Mouse (Mus musculus) hindbrain, embryonic 12.5 days (tissue): ENCODE measurements at regions not wholly inside any gene's neighbourhood (a gene's known extent, or its start where the extent isn't known, plus 50 kb on each side); places are given as distances from the start of the nearest gene placed in this dataset.
A peak's percentile ranks its signal among the peaks of the same experiment; 100 is the strongest.

Experiments used
- ATAC-seq: fragments of 200-750 bp; cut with Nextera tagmentation; 2 replicates; pipeline ENCODE4 v1.8.0; 2017; ENCODE audit warnings: moderate TSS enrichment; ENCODE audit not compliant: low FRiP score
- H3K27ac ChIP-seq: fragments of 300-500 bp; sonication (generic); 2 replicates; pipeline ENCODE4 v1.5.1; 2016; ENCODE audit warnings: mild to moderate bottlenecking
- H3K27me3 ChIP-seq: fragments of 300-500 bp; sonication (generic); 2 replicates; pipeline ENCODE4 v1.6.1; 2016; ENCODE audit warnings: mild to moderate bottlenecking
- H3K36me3 ChIP-seq: fragments of 300-500 bp; sonication (generic); 2 replicates; pipeline ENCODE4 v1.6.1; 2016; ENCODE audit warnings: mild to moderate bottlenecking
- H3K4me1 ChIP-seq: fragments of 300-500 bp; sonication (generic); 2 replicates; pipeline ENCODE4 v1.6.1; 2016
- H3K4me2 ChIP-seq: fragments of 300-500 bp; sonication (generic); replicated peaks from 2 replicates; pipeline ENCODE4 v1.6.1; 2016; ENCODE audit warnings: mild to moderate bottlenecking
- H3K4me3 ChIP-seq: fragments of 300-500 bp; sonication (generic); 2 replicates; pipeline ENCODE4 v1.5.1; 2016; ENCODE audit warnings: mild to moderate bottlenecking
- H3K9ac ChIP-seq: fragments of 300-500 bp; sonication (generic); 2 replicates; pipeline ENCODE4 v1.6.1; 2016; ENCODE audit warnings: mild to moderate bottlenecking, moderate library complexity
- H3K9me3 ChIP-seq: fragments of 300-500 bp; sonication (generic); replicated peaks from 2 replicates; pipeline ENCODE4 v1.6.1; 2016; ENCODE audit warnings: mild to moderate bottlenecking
- WGBS: fragments of 180-500 bp; shearing (Covaris S2); methylation state at CpG from one replicate; pipeline ENCODE4 v1.1.7; 2016; 5-methylcytosine and 5-hydroxymethylcytosine counted together

GRCm38 (mm10) chr4:142353526-142353925 is 114.3 kb upstream of the Kazn start:
- no peaks in the 10 kb centered on the region; the same call in 1 of the 2 replicates for H3K4me1 ChIP-seq
- H3K27ac ChIP-seq, result no peak overlapping the region
- H3K36me3 ChIP-seq, result no peaks in the 10 kb centered on the region
- no peak for ATAC-seq
- no peak overlapping the region for H3K4me3 ChIP-seq
- H3K27me3 ChIP-seq, result no peaks in the 10 kb centered on the region
- H3K4me2 ChIP-seq, result no peak overlapping the region
- WGBS, result 87% methylated on average over 7 of the region's 7 CpGs
- H3K9ac ChIP-seq, result no peak overlapping the region
- no peaks in the 10 kb centered on the region for H3K9me3 ChIP-seq

- Histone ChIP-seq H3K4me3 (no peak overlapping the region), H3K9ac (no peak overlapping the region), H3K27ac (no peak overlapping the region), H3K9me3 (no peaks in the 10 kb centered on the region), H3K36me3 (no peaks in the 10 kb centered on the region), H3K4me1 (no peaks in the 10 kb centered on the region), H3K4me2 (no peak overlapping the region), H3K27me3 (no peaks in the 10 kb centered on the region)
- ATAC-seq, result no peak
- WGBS, result 91% methylated on average over 3 of the region's 3 CpGs
Measured at GRCm38 (mm10) chr4:142351831-142352230, 112.6 kb upstream of the Kazn start.

DNA sequence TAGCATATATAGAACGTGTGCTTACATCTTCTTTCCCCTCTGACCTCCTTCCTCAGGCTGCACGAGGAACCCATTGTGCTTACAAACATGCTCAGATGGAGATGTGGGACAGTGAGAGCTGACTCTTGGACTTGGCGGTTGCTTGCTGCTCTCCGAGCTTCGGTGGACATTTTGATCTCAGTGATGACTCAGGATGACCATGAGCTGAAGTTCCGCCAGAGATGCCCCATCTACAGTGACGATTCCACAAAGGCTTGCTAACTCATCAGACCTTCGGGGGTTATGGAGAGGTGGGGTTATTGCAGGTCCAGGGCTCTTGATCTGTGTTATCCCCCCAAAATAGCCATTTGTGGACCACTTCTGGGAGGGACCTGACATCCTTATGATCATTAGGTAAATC is 111.8 kb upstream of the Kazn start:
- H3K9ac ChIP-seq, result no peak overlapping the region
- H3K4me1 ChIP-seq, result no peaks in the 10 kb centered on the region
- no peaks in the 10 kb centered on the region for H3K36me3 ChIP-seq
- WGBS, result 94% methylated on average over 8 of the region's 8 CpGs
- no peak overlapping the region for H3K27ac ChIP-seq
- H3K9me3 ChIP-seq, result no peaks in the 10 kb centered on the region
- ATAC-seq, result no peak
- no peaks in the 10 kb centered on the region for H3K27me3 ChIP-seq
- H3K4me2 ChIP-seq, result no peak overlapping the region
- no peak overlapping the region for H3K4me3 ChIP-seq

DNA sequence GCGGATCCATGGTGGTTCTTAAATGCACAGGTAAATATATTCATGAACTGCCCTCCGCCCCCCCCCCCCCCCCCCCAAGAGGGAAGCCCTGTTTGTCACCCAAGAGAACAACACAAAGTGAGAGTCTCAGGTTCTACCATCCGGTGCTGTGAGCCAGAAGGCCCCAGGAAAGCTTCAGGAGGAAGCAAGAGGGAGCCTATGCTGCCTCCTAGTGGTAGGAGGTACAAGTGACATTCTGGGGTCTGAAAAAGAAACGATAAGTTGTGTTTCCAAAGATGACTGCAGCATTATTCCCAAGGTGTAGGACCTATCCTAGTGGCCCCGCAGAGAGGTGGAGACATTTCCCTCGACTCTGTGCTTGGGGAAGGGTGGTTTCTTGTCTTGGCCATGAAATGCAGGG is 109.7 kb upstream of the Kazn start:
- WGBS, result 56% methylated on average over 6 of the region's 6 CpGs
- Histone ChIP-seq H3K36me3 (no peaks in the 10 kb centered on the region), H3K4me3 (no peak overlapping the region), H3K9me3 (no peaks in the 10 kb centered on the region), H3K27ac (no peak overlapping the region), H3K9ac (no peak overlapping the region), H3K4me1 (peaks cover 9% of the 10 kb centered on the region; the same call in 1 of the 2 replicates), H3K4me2 (no peak overlapping the region), H3K27me3 (no peaks in the 10 kb centered on the region)
- ATAC-seq, result no peak

GRCm38 (mm10) chr4:142342482-142343206 is 103.4 kb upstream of the Kazn start:
- H3K4me3 ChIP-seq, result no peak overlapping the region
- H3K4me1 ChIP-seq, result peaks cover 40% of the 10 kb centered on the region
- 0 out of 2 replicates have a peak, but pooled peaks have one; percentile 41 for ATAC-seq
- H3K36me3 ChIP-seq, result no peaks in the 10 kb centered on the region
- H3K9ac ChIP-seq, result no peak overlapping the region
- no peaks in the 10 kb centered on the region for H3K27me3 ChIP-seq
- no peaks in the 10 kb centered on the region for H3K9me3 ChIP-seq
- no peak overlapping the region for H3K4me2 ChIP-seq
- H3K27ac ChIP-seq, result no peak overlapping the region; the same call in 1 of the 2 replicates
- WGBS, result 61% methylated on average over 19 of the region's 19 CpGs

- Histone ChIP-seq H3K4me2 (no peak overlapping the region), H3K27ac (no peak overlapping the region; the same call in 1 of the 2 replicates), H3K27me3 (no peaks in the 10 kb centered on the region), H3K36me3 (no peaks in the 10 kb centered on the region), H3K9ac (no peak overlapping the region), H3K9me3 (no peaks in the 10 kb centered on the region), H3K4me1 (peaks cover 40% of the 10 kb centered on the region), H3K4me3 (no peak overlapping the region)
- 0 out of 2 replicates have a peak, but pooled peaks have one; percentile 20 for ATAC-seq
- 52% methylated on average over 4 of the region's 4 CpGs for WGBS
Measured at GRCm38 (mm10) chr4:142341305-142341704, 102.1 kb upstream of the Kazn start.

DNA sequence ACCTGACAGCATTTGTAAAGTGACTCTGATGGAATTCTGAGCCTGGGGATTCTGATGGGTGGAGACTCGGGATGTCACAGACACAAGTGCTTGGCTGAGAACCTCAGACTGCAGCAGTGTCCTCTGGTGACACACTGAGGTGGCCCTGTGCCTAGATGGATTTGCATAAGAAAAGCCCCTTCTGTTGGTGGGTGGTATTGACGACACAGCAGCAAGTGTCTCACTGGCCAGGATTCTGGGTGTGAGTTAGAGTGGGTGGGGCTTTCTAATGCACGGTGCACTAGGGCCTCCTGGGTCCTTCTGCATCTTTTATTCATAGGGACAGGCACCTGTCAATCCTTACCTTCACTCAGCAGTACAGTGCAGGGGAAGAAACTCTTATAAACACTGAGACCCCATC is 100.9 kb upstream of the Kazn start:
- no peaks in the 10 kb centered on the region for H3K27me3 ChIP-seq
- 10% methylated on average over 3 of the region's 3 CpGs for WGBS
- H3K36me3 ChIP-seq, result no peaks in the 10 kb centered on the region
- H3K27ac ChIP-seq, result no peak overlapping the region
- no peak overlapping the region for H3K4me3 ChIP-seq
- peaks cover 38% of the 10 kb centered on the region for H3K4me1 ChIP-seq
- no peak overlapping the region for H3K9ac ChIP-seq
- no peaks in the 10 kb centered on the region for H3K9me3 ChIP-seq
- H3K4me2 ChIP-seq, result no peak overlapping the region
- ATAC-seq, result peak; percentile 51

DNA sequence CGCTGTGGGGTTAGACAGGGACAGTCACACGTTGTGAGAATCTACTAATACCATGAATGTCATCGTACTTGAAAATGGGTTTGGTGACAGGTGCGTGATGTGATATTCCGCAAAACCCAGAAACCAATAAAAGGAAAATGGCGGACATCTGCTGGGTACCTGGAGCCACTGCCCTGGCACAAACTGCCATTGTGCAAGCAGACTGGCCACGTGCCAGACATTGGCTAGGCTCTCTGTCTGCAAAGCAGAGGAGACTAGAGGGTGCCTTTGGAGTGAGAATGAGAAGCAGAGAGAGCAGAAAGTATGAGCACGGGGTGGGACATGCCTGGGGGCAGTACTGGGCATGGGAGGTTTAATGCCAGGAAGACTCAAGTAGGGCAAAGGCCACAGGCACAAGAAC is 98.5 kb upstream of the Kazn start:
- Histone ChIP-seq H3K9ac (no peak overlapping the region), H3K4me3 (no peak overlapping the region), H3K27ac (no peak overlapping the region), H3K9me3 (no peaks in the 10 kb centered on the region), H3K4me1 (peaks cover 28% of the 10 kb centered on the region), H3K4me2 (no peak overlapping the region), H3K36me3 (no peaks in the 10 kb centered on the region), H3K27me3 (no peaks in the 10 kb centered on the region)
- 90% methylated on average over 8 of the region's 8 CpGs for WGBS
- no peak for ATAC-seq

DNA sequence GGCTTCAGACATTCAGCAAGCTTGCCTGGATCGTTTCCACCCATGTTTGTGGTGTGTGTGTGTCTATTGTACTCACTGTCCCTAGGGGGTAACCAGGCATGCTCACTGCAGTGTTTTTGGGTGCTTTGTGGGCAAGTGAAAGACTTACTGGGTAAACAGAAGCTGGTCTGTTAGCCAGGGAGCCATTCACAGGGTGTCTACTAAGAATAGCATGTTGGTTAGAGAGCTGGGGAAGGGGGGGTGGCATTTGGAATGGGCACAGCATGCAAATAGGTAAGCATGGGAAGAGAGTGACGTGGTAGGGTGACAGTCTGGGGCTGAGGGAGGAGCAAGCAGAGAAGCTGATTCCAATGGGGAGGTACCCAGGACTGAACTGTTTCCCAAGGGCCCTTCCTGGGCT is 97.7 kb upstream of the Kazn start:
- no peak overlapping the region for H3K4me2 ChIP-seq
- no peaks in the 10 kb centered on the region for H3K36me3 ChIP-seq
- WGBS, result 52% methylated on average over 2 of the region's 2 CpGs
- H3K27me3 ChIP-seq, result no peaks in the 10 kb centered on the region
- H3K9me3 ChIP-seq, result no peaks in the 10 kb centered on the region
- no peak overlapping the region for H3K4me3 ChIP-seq
- peaks cover 20% of the 10 kb centered on the region for H3K4me1 ChIP-seq
- ATAC-seq, result no peak
- no peak overlapping the region for H3K27ac ChIP-seq
- H3K9ac ChIP-seq, result no peak overlapping the region

GRCm38 (mm10) chr4:142334084-142334483 is 94.9 kb upstream of the Kazn start:
- Histone ChIP-seq H3K4me2 (no peak overlapping the region), H3K27ac (no peak overlapping the region), H3K9ac (no peak overlapping the region), H3K36me3 (no peaks in the 10 kb centered on the region), H3K27me3 (no peaks in the 10 kb centered on the region), H3K4me3 (no peak overlapping the region), H3K9me3 (no peaks in the 10 kb centered on the region), H3K4me1 (no peaks in the 10 kb centered on the region)
- no peak for ATAC-seq
- 80% methylated on average over 7 of the region's 7 CpGs for WGBS

DNA sequence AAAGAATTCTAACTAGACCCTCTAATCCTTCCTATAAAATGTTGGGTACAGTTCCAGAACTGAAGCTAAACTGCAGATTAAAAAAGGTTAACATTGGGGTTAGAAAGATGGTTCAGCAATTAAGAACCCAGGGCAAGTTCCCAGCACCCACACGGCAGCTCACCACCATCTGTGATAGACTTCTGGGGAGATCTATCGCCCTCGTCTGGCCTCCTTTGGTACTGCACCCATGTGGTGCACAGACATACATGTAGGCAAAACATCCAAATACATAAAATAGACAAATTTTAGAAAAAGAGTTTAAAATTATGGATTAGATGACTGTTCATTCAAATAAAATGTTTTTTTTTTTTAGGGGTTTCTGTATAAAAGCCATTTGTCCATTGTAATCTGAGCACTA is 91.4 kb upstream of the Kazn start:
- no peak overlapping the region for H3K9ac ChIP-seq
- H3K36me3 ChIP-seq, result no peaks in the 10 kb centered on the region
- no peaks in the 10 kb centered on the region; the same call in 1 of the 2 replicates for H3K9me3 ChIP-seq
- no peak overlapping the region for H3K4me2 ChIP-seq
- 90% methylated on average over 3 of the region's 3 CpGs for WGBS
- H3K4me3 ChIP-seq, result no peak overlapping the region
- H3K27ac ChIP-seq, result no peak overlapping the region
- no peak for ATAC-seq
- H3K4me1 ChIP-seq, result no peaks in the 10 kb centered on the region
- H3K27me3 ChIP-seq, result no peaks in the 10 kb centered on the region

GRCm38 (mm10) chr4:142329600-142329999 is 90.4 kb upstream of the Kazn start:
- 94% methylated on average over 2 of the region's 2 CpGs for WGBS
- no peak overlapping the region for H3K27ac ChIP-seq
- ATAC-seq, result no peak
- H3K9ac ChIP-seq, result no peak overlapping the region
- H3K36me3 ChIP-seq, result no peaks in the 10 kb centered on the region
- H3K4me2 ChIP-seq, result no peak overlapping the region
- no peak overlapping the region for H3K4me3 ChIP-seq
- no peaks in the 10 kb centered on the region; the same call in 1 of the 2 replicates for H3K9me3 ChIP-seq
- no peaks in the 10 kb centered on the region for H3K27me3 ChIP-seq
- H3K4me1 ChIP-seq, result no peaks in the 10 kb centered on the region

DNA sequence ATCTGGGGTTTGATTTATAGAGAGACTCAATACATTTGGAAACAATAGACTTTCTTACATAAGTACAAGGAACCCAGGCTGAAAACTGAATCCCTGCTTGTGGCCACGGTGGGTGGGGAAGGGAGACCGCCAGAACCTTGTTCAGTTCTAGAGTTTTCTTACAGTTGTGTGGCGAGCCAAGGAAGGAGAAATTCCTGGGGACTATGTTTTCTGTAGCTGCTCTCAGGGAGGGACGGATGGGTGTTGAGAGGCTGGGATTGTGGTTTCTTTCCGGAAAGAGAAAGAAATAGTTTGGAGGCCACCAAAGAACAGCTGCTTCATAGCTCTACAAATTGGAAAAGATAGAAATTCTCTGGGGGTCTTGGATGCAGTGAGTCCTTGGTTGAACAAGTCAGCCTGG is 87.3 kb upstream of the Kazn start:
- WGBS, result 81% methylated on average over 5 of the region's 5 CpGs
- H3K9ac ChIP-seq, result no peak overlapping the region
- ATAC-seq, result no peak

More for the DNA sequence above, 87.3 kb upstream of the Kazn start:
- 0 out of 2 replicates have a peak, but pooled peaks cover under 1% of the 10 kb centered on the region for H3K4me1 ChIP-seq
- H3K27ac ChIP-seq, result no peak overlapping the region
- no peaks in the 10 kb centered on the region for H3K27me3 ChIP-seq
- no peak overlapping the region for H3K4me2 ChIP-seq
- no peaks in the 10 kb centered on the region; the same call in 1 of the 2 replicates for H3K9me3 ChIP-seq
- no peaks in the 10 kb centered on the region for H3K36me3 ChIP-seq
- H3K4me3 ChIP-seq, result no peak overlapping the region
